Mouse (Mus musculus) CH12F3 (cell line): ENCODE measurements around the gene Ica1l.

Source experiments
- in situ Hi-C: fragments of 300-500 bp; cut with MboI; formaldehyde crosslinking; loops from 2 replicates; pipeline ENCODE4 v1.14.3; 2020; ENCODE audit warnings: low sequenced_read_pairs

Ica1l gene

GRCm38 (mm10) chr1:59967291-59967690, 75.7 kb downstream of the Ica1l start:
- in situ Hi-C loops = no loop called here

DNA sequence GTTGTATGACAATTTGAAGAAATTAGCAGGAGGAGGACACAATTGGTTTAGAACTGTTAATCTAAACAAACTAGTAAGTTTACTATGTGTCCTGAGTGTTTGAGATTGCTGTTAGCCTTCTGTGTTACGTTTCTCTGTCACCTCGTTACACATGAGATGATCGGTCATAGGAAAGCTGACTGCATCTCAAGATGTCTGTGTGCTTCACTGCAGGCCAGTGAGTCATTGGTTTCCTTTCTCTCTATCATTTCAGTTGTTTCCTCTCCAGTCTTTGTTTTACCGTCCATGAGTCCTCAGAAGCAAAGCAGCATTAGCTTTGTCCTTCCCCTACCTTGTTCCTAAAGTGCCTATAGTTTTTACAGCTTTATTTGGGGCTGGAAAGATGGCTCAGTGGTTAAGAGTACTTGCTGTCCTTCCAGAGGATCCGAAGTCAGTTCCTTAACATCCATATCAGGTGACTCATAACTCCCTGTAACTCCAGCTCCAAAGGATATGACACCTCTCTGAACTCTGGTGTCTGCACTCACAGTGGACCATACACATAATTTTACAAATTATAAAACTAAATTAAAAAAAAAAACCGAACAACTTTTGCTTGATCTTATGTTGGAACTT, 76.7 kb downstream of the Ica1l start:
- in situ Hi-C loops = no loop called here

DNA sequence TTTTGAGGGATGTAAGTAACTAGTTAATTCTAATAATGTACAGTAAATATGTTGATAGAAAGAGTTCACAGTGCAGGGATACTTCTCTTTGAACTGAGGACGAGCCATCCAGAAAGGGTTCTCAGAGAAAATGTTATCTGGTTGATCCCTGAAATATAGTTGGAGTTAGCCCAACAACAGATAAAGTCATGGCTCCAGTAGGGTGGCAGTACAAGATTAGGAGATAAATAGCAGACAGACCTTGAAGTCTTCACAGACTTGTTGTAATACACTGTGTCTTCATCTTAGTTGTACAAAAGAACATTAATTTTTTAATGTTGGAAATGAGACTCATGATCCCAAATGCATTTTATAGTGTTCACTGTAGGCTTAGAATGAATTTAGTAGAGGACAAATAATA, 83.0 kb downstream of the Ica1l start:
- in situ Hi-C loops = no loop called here

- in situ Hi-C loops = no loop called here
Observed at GRCm38 (mm10) chr1:59957206-59957605, 85.8 kb downstream of the Ica1l start.

GRCm38 (mm10) chr1:59947509-59947908, 95.5 kb downstream of the Ica1l start:
- in situ Hi-C loops = no loop called here

DNA sequence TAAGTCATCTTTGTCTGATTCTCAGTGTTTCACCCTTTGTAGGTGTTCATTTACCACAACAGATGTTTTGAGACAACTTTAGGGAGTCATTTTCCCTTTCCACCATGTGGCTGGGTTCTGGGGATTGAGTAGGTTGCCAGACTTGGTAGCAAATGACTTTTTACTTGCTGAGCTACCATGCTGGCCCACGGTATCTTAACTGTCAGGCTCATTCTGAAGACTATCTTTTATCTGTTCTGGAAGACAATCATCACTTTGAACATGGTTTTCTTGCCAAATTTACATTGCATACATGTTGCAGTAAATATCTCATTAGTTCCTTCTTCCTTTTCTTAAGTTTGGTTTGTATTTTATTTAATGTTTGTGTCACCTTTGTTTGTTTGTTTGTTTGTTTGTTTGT, 97.0 kb downstream of the Ica1l start:
- in situ Hi-C loops = no loop called here

DNA sequence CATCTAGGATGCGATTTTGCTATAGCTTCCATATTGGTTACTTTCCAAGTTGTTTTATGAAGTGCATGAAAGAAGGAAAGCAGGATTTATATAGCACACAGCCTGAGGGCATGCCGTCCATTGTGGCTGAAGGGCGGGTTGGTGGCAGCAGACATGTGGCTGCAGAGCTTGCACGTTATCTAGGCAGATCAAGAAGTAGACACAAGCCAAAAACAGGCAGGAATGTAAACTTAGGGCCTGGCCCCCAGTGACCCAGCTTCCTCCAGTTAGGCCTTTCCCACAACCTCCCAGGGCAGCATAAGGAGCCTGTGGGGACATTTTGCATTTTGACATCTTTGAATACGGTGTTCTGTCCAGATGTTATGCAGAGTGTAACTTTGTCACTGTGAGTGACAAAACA, 99.2 kb downstream of the Ica1l start:
- in situ Hi-C loops = no loop called here

GRCm38 (mm10) chr1:59942057-59942790, 100.8 kb downstream of the Ica1l start:
- in situ Hi-C loops = no loop called here

DNA sequence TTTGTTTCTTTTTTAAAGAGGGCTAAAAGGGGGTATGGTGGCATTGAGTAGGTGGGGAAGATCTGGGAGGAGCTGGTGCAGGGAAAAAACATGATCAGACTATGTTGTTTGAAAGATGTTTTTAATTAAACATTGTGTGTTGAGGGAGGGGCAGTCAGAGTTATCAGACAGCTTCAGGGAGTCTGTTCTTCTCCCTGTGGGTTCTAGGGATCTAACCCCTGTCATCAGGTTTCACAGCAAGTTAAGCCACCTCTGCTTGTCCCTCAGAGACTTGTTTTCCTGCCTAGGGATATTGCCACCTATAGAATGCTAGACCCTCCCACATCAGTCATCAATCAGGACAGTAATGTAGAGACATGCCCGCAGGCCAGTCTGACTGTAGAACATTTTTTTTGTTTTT, 101.9 kb downstream of the Ica1l start:
- in situ Hi-C loops = no loop called here

- in situ Hi-C loops = no loop called here
Observed at GRCm38 (mm10) chr1:59932991-59933390, 110.0 kb downstream of the Ica1l start.
